Mouse (Mus musculus): Measurements from ENCODE around the gene Mmp14. TPM values are rescaled to one million over a fixed set of nuclear protein-coding genes. Genes with fewer than 3 reads are reported as not detected.
A peak's percentile ranks its signal among the peaks of the same experiment; 100 is the strongest.

Mmp14 gene
- polyA plus RNA-seq, 1 experiment from 2014 or later: 69.5 TPM

- Histone ChIP-seq H3K27me3 (replicated peaks; ENCODE audit: low read depth, poor library complexity, severe bottlenecking) (peaks cover 16% of the 10 kb centered on the region; the same call in 1 of the 2 replicates), H3K36me3 (replicated peaks) (peaks cover 14% of the 10 kb centered on the region), H3K4me3 (no peak overlapping the region), H3K27ac (replicated peaks) (no peak overlapping the region), H3K9me3 (no peaks in the 10 kb centered on the region), H3K4me1 (peaks cover 42% of the 10 kb centered on the region)
- WGBS: 60% methylated on average over 3 of the region's 3 CpGs
- no peak for DNase-seq (ENCODE audit: low spot score)
Measured at GRCm38 (mm10) chr14:54445476-54445875, 14.1 kb downstream of the Mmp14 start.

- no peaks in the 10 kb centered on the region for H3K9me3 ChIP-seq
- DNase-seq (ENCODE audit: low spot score): no peak
- H3K27ac ChIP-seq (replicated peaks): no peak overlapping the region
- H3K4me1 ChIP-seq: peaks cover 8% of the 10 kb centered on the region
- WGBS: 88% methylated on average over 9 of the region's 9 CpGs
- no peak overlapping the region for H3K4me3 ChIP-seq
- no peaks in the 10 kb centered on the region for H3K36me3 ChIP-seq (replicated peaks)
- no peaks in the 10 kb centered on the region; the same call in 1 of the 2 replicates for H3K27me3 ChIP-seq (replicated peaks; ENCODE audit: low read depth, poor library complexity, severe bottlenecking)
Measured at GRCm38 (mm10) chr14:54453566-54453965, 22.2 kb downstream of the Mmp14 start.

- no peak for DNase-seq (ENCODE audit: low spot score)
- Histone ChIP-seq H3K27ac (replicated peaks) (no peak overlapping the region), H3K36me3 (replicated peaks) (no peaks in the 10 kb centered on the region), H3K4me3 (no peak overlapping the region), H3K9me3 (no peaks in the 10 kb centered on the region), H3K27me3 (replicated peaks; ENCODE audit: low read depth, poor library complexity, severe bottlenecking) (no peaks in the 10 kb centered on the region; the same call in 1 of the 2 replicates), H3K4me1 (no peaks in the 10 kb centered on the region)
- 87% methylated on average over 11 of the region's 11 CpGs for WGBS
Measured at GRCm38 (mm10) chr14:54454669-54455528, 23.5 kb downstream of the Mmp14 start.

- Histone ChIP-seq H3K27ac (replicated peaks) (no peak overlapping the region), H3K9me3 (no peaks in the 10 kb centered on the region), H3K4me3 (no peak overlapping the region), H3K4me1 (no peaks in the 10 kb centered on the region), H3K36me3 (replicated peaks) (no peaks in the 10 kb centered on the region), H3K27me3 (replicated peaks; ENCODE audit: low read depth, poor library complexity, severe bottlenecking) (no peaks in the 10 kb centered on the region)
- no peak for DNase-seq (ENCODE audit: low spot score)
- 89% methylated on average over 14 of the region's 14 CpGs for WGBS
Measured at GRCm38 (mm10) chr14:54457907-54458569, 26.6 kb downstream of the Mmp14 start.

- Histone ChIP-seq H3K27ac (replicated peaks) (no peak overlapping the region), H3K9me3 (no peaks in the 10 kb centered on the region), H3K27me3 (replicated peaks; ENCODE audit: low read depth, poor library complexity, severe bottlenecking) (no peaks in the 10 kb centered on the region), H3K36me3 (replicated peaks) (no peaks in the 10 kb centered on the region; the same call in none of the 2 replicates), H3K4me1 (peaks cover 11% of the 10 kb centered on the region), H3K4me3 (no peak overlapping the region)
- WGBS: 79% methylated on average over 4 of the region's 4 CpGs
- DNase-seq (ENCODE audit: low spot score): no peak
Measured at GRCm38 (mm10) chr14:54462146-54462545, 30.7 kb downstream of the Mmp14 start.

GRCm38 (mm10) chr14:54463108-54463958 lies 31.9 kb downstream of the Mmp14 start:
- peak overlapping the region; percentile 85 for H3K27ac ChIP-seq (replicated peaks)
- H3K4me3 ChIP-seq: peak overlapping the region; percentile 91

GRCm38 (mm10) chr14:54463959-54464292 lies 32.5 kb downstream of the Mmp14 start, which contains the start of gene Lrp10:
Gene Lrp10 (plus strand): TSS chr14:54464137.
- H3K27ac ChIP-seq (replicated peaks): peak within 1 kb of the TSS; percentile 85
- H3K9me3 ChIP-seq: no peaks in the 10 kb centered on the region
- DNase-seq (ENCODE audit: low spot score): peak; percentile 93
- WGBS: under 1% methylated on average over 35 of the region's 35 CpGs
- peak within 1 kb of the TSS; percentile 91 for H3K4me3 ChIP-seq
- H3K4me1 ChIP-seq: peaks cover 18% of the 10 kb centered on the region
- H3K27me3 ChIP-seq (replicated peaks; ENCODE audit: low read depth, poor library complexity, severe bottlenecking): no peaks in the 10 kb centered on the region
- peaks cover 18% of the 10 kb centered on the region for H3K36me3 ChIP-seq (replicated peaks)

More at GRCm38 (mm10) chr14:54463108-54463958, 31.9 kb downstream of the Mmp14 start:
- Histone ChIP-seq H3K36me3 (replicated peaks) (peaks cover 12% of the 10 kb centered on the region), H3K4me1 (peaks cover 18% of the 10 kb centered on the region), H3K27me3 (replicated peaks; ENCODE audit: low read depth, poor library complexity, severe bottlenecking) (no peaks in the 10 kb centered on the region), H3K9me3 (no peaks in the 10 kb centered on the region)
- 14% methylated on average over 12 of the region's 12 CpGs for WGBS
- DNase-seq (ENCODE audit: low spot score): no peak

GRCm38 (mm10) chr14:54464293-54465005 lies 33.0 kb downstream of the Mmp14 start:
- H3K27ac ChIP-seq (replicated peaks): peak overlapping the region; percentile 85
- H3K36me3 ChIP-seq (replicated peaks): peaks cover 23% of the 10 kb centered on the region
- WGBS: under 1% methylated on average over 57 of the region's 57 CpGs
- no peaks in the 10 kb centered on the region for H3K9me3 ChIP-seq
- peak; percentile 83 for DNase-seq (ENCODE audit: low spot score)
- H3K4me1 ChIP-seq: peaks cover 18% of the 10 kb centered on the region
- H3K4me3 ChIP-seq: peak overlapping the region; percentile 91
- no peaks in the 10 kb centered on the region for H3K27me3 ChIP-seq (replicated peaks; ENCODE audit: low read depth, poor library complexity, severe bottlenecking)

- peaks cover 10% of the 10 kb centered on the region for H3K27me3 ChIP-seq (replicated peaks; ENCODE audit: low read depth, poor library complexity, severe bottlenecking)
- no peaks in the 10 kb centered on the region for H3K9me3 ChIP-seq
- H3K4me3 ChIP-seq: no peak overlapping the region
- DNase-seq (ENCODE audit: low spot score): no peak
- H3K4me1 ChIP-seq: peaks cover 22% of the 10 kb centered on the region
- no peak overlapping the region for H3K27ac ChIP-seq (replicated peaks)
- H3K36me3 ChIP-seq (replicated peaks): peaks cover 37% of the 10 kb centered on the region
- WGBS: 88% methylated on average over 2 of the region's 2 CpGs
Measured at GRCm38 (mm10) chr14:54471467-54471866, 40.1 kb downstream of the Mmp14 start.

- WGBS: 83% methylated on average over 5 of the region's 5 CpGs
- H3K27me3 ChIP-seq (replicated peaks; ENCODE audit: low read depth, poor library complexity, severe bottlenecking): peaks cover 22% of the 10 kb centered on the region
- H3K4me1 ChIP-seq: peaks cover 29% of the 10 kb centered on the region
- no peaks in the 10 kb centered on the region for H3K9me3 ChIP-seq
- no peak for DNase-seq (ENCODE audit: low spot score)
- peaks cover 32% of the 10 kb centered on the region for H3K36me3 ChIP-seq (replicated peaks)
- H3K27ac ChIP-seq (replicated peaks): no peak overlapping the region
- no peak overlapping the region for H3K4me3 ChIP-seq
Measured at GRCm38 (mm10) chr14:54472671-54473070, 41.3 kb downstream of the Mmp14 start.

GRCm38 (mm10) chr14:54474744-54475143 lies 43.3 kb downstream of the Mmp14 start:
- no peak overlapping the region for H3K27ac ChIP-seq (replicated peaks)
- H3K4me1 ChIP-seq: peaks cover 38% of the 10 kb centered on the region
- 82% methylated on average over 5 of the region's 5 CpGs for WGBS
- H3K27me3 ChIP-seq (replicated peaks; ENCODE audit: low read depth, poor library complexity, severe bottlenecking): peaks cover 43% of the 10 kb centered on the region
- H3K9me3 ChIP-seq: no peaks in the 10 kb centered on the region
- H3K4me3 ChIP-seq: no peak overlapping the region
- no peak for DNase-seq (ENCODE audit: low spot score)
- H3K36me3 ChIP-seq (replicated peaks): peaks cover 11% of the 10 kb centered on the region
